Mouse (Mus musculus): Measurements from ENCODE around the gene Synm. TPM values are rescaled to one million over a fixed set of nuclear protein-coding genes. Genes with fewer than 3 reads are reported as not detected.

Gene Synm
- polyA plus RNA-seq (2012) = 0.09 and 0.12 TPM in 2 replicates

DNA sequence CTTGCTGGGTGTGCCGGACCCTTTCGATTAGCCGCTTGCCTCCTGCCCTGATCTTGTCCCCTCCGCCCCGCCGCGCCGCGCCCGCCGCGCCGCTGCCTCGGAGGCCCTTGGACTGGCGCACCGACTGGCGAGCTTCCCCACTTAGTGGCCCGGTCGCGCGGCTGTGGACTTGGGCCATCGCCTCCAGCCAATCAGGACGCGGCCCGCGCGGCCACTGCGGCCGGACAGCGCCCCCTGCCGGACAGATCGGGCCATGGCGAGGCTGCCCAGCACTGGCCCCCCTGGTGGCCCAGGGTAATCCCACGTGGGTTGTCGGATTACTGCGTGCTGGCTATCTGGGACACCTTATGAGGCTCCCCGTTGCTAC is at the start of gene Synm:
TSS of gene Synm (minus strand) at position 114 of the 367 bp plus-strand sequence.

Other genes with a start within 250 kb of the Synm start
- gene Lrrc28, start 114.5 kb downstream of the Synm start, polyA plus RNA-seq (2012) = 5.9 and 6.2 TPM in 2 replicates
- gene Ttc23, start 112.3 kb downstream of the Synm start, polyA plus RNA-seq (2012) = 0.16 TPM in 1 of 2 replicates, not detected in the other
- gene Igf1r, start 193.1 kb upstream of the Synm start, polyA plus RNA-seq (2012) = 8.4 and 11.9 TPM in 2 replicates

All from megakaryocyte-erythroid progenitor cell, adult 5 weeks (primary cell).